Mouse (Mus musculus): ENCODE measurements at regions not wholly inside any gene's neighbourhood (a gene's known extent, or its start where the extent isn't known, plus 50 kb on each side); places are given as distances from the start of the nearest gene placed in this dataset.
"Not testable (repeated sequence)": the region's sequence is repeated elsewhere in the genome, so short reads cannot be mapped to it uniquely, and the experiment has no call there.

DNA sequence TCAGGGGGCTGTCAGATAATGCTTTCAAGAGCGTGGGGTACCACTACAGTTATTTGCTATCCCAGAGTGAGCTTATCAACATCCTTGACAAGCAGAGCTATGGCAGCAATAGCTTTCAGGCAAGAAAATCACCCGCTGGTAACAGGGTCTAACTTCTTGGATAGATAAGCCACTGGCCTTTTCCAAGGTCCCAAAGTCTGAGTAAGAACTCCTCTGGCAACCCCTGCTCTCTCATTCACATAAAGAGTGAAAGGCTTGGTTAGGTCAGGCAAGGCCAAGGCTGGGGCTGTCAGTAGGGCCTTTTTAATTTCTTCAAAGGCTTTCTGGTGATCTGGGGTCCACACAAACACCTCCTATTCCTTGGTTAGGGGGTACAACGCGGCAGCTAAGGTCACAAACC is 119.2 kb upstream of the Wdfy3 start:
- H3K9ac ChIP-seq (ENCODE audit: low read length); H3K4me3 ChIP-seq (ENCODE audit: control insufficient read depth in 1 of 2, insufficient read depth in 1 of 2, low read depth in 1 of 2, low read length in 2 of 2); H3K4me2 ChIP-seq (ENCODE audit: low read length); H3K4me1 ChIP-seq (ENCODE audit: control insufficient read depth in 2 of 2, insufficient read depth in 2 of 2, low read length in 2 of 2); H3K36me3 ChIP-seq (ENCODE audit: control insufficient read depth, insufficient read depth, low read length); H3K27me3 ChIP-seq (ENCODE audit: control insufficient read depth, insufficient read depth, low read length); H3K9me3 ChIP-seq (ENCODE audit: control insufficient read depth, low read length); H3K27ac ChIP-seq (replicated peaks in 1 of 2; ENCODE audit: control insufficient read depth in 1 of 2, insufficient read depth in 1 of 2, low read depth in 2 of 2, low read length in 2 of 2); ATAC-seq (ENCODE audit: insufficient number of reproducible peaks, insufficient read depth, low FRiP score, low read depth): not testable (repeated sequence)
- 61% methylated on average over 4 of the region's 4 CpGs for WGBS

GRCm38 (mm10) chr5:102206456-102206855 is 136.7 kb upstream of the Wdfy3 start:
- H3K9me3 ChIP-seq (ENCODE audit: control insufficient read depth, low read length): no peaks in the 10 kb centered on the region
- 0 out of 4 replicates have a peak overlapping the region, but pooled peaks of 1 of the 2 experiments have one; percentile 10 for H3K4me3 ChIP-seq (ENCODE audit: control insufficient read depth in 1 of 2, insufficient read depth in 1 of 2, low read depth in 1 of 2, low read length in 2 of 2)
- no peak overlapping the region for H3K27ac ChIP-seq (replicated peaks in 1 of 2; ENCODE audit: control insufficient read depth in 1 of 2, insufficient read depth in 1 of 2, low read depth in 2 of 2, low read length in 2 of 2)
- H3K4me2 ChIP-seq (ENCODE audit: low read length): peak overlapping the region; percentile 53
- 49% methylated on average over 4 of the region's 4 CpGs for WGBS
- no peaks in the 10 kb centered on the region; a peak in 1 of 4 replicates for H3K4me1 ChIP-seq (ENCODE audit: control insufficient read depth in 2 of 2, insufficient read depth in 2 of 2, low read length in 2 of 2)
- peaks cover 4% of the 10 kb centered on the region; the same call in 1 of the 2 replicates for H3K27me3 ChIP-seq (ENCODE audit: control insufficient read depth, insufficient read depth, low read length)
- H3K9ac ChIP-seq (ENCODE audit: low read length): no peak overlapping the region
- ATAC-seq (ENCODE audit: insufficient number of reproducible peaks, insufficient read depth, low FRiP score, low read depth): no peak
- no peaks in the 10 kb centered on the region for H3K36me3 ChIP-seq (ENCODE audit: control insufficient read depth, insufficient read depth, low read length)

DNA sequence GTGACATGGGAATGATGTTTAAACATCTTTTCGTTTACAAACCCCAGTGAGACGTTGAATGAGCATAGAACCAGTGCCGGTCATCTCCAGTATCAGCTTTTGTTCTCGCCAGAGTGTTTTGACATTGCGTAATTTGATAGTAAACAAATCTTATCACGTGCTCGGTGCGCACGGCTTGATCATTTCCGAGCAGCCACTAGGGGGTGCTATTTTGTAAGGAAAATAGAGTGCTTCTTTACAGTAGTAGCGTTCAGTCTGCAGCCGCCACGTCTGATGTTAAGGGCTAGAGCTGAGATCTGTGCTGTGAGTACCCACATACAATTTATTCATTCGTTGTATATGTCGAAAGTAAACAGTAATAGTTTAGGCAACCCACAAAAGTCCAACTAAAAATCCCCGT is 137.2 kb upstream of the Wdfy3 start:
- Histone ChIP-seq H3K4me2 (ENCODE audit: low read length) (peak overlapping the region; percentile 53), H3K9me3 (ENCODE audit: control insufficient read depth, low read length) (no peaks in the 10 kb centered on the region), H3K9ac (ENCODE audit: low read length) (no peak overlapping the region), H3K27ac (replicated peaks in 1 of 2; ENCODE audit: control insufficient read depth in 1 of 2, insufficient read depth in 1 of 2, low read depth in 2 of 2, low read length in 2 of 2) (no peak overlapping the region), H3K27me3 (ENCODE audit: control insufficient read depth, insufficient read depth, low read length) (peaks cover 4% of the 10 kb centered on the region; the same call in 1 of the 2 replicates), H3K4me1 (ENCODE audit: control insufficient read depth in 2 of 2, insufficient read depth in 2 of 2, low read length in 2 of 2) (no peaks in the 10 kb centered on the region; a peak in 1 of 4 replicates), H3K4me3 (ENCODE audit: control insufficient read depth in 1 of 2, insufficient read depth in 1 of 2, low read depth in 1 of 2, low read length in 2 of 2) (peak overlapping the region in 1 of 2 experiments; percentile 10; a peak in 3 of 4 replicates), H3K36me3 (ENCODE audit: control insufficient read depth, insufficient read depth, low read length) (no peaks in the 10 kb centered on the region)
- ATAC-seq (ENCODE audit: insufficient number of reproducible peaks, insufficient read depth, low FRiP score, low read depth): no peak; the same call in 1 of the 2 replicates
- 3% methylated on average over 16 of the region's 16 CpGs for WGBS

GRCm38 (mm10) chr5:102213145-102213544 is 143.4 kb upstream of the Wdfy3 start:
- H3K27ac ChIP-seq (replicated peaks in 1 of 2; ENCODE audit: control insufficient read depth in 1 of 2, insufficient read depth in 1 of 2, low read depth in 2 of 2, low read length in 2 of 2): no peak overlapping the region
- H3K4me1 ChIP-seq (ENCODE audit: control insufficient read depth in 2 of 2, insufficient read depth in 2 of 2, low read length in 2 of 2): no peaks in the 10 kb centered on the region
- H3K36me3 ChIP-seq (ENCODE audit: control insufficient read depth, insufficient read depth, low read length): no peaks in the 10 kb centered on the region
- H3K4me3 ChIP-seq (ENCODE audit: control insufficient read depth in 1 of 2, insufficient read depth in 1 of 2, low read depth in 1 of 2, low read length in 2 of 2): no peak overlapping the region
- 61% methylated on average over 6 of the region's 6 CpGs for WGBS
- no peak overlapping the region for H3K9ac ChIP-seq (ENCODE audit: low read length)
- H3K4me2 ChIP-seq (ENCODE audit: low read length): no peak overlapping the region
- ATAC-seq (ENCODE audit: insufficient number of reproducible peaks, insufficient read depth, low FRiP score, low read depth): no peak
- H3K9me3 ChIP-seq (ENCODE audit: control insufficient read depth, low read length): no peaks in the 10 kb centered on the region
- no peaks in the 10 kb centered on the region for H3K27me3 ChIP-seq (ENCODE audit: control insufficient read depth, insufficient read depth, low read length)

GRCm38 (mm10) chr5:102227131-102227530 is 157.4 kb upstream of the Wdfy3 start:
- Histone ChIP-seq H3K9ac (ENCODE audit: low read length) (no peak overlapping the region), H3K4me1 (ENCODE audit: control insufficient read depth in 2 of 2, insufficient read depth in 2 of 2, low read length in 2 of 2) (no peaks in the 10 kb centered on the region), H3K27me3 (ENCODE audit: control insufficient read depth, insufficient read depth, low read length) (no peaks in the 10 kb centered on the region), H3K4me2 (ENCODE audit: low read length) (no peak overlapping the region), H3K27ac (replicated peaks in 1 of 2; ENCODE audit: control insufficient read depth in 1 of 2, insufficient read depth in 1 of 2, low read depth in 2 of 2, low read length in 2 of 2) (no peak overlapping the region), H3K4me3 (ENCODE audit: control insufficient read depth in 1 of 2, insufficient read depth in 1 of 2, low read depth in 1 of 2, low read length in 2 of 2) (no peak overlapping the region), H3K9me3 (ENCODE audit: control insufficient read depth, low read length) (no peaks in the 10 kb centered on the region), H3K36me3 (ENCODE audit: control insufficient read depth, insufficient read depth, low read length) (no peaks in the 10 kb centered on the region)
- WGBS: 41% methylated on average over 6 of the region's 6 CpGs
- no peak for ATAC-seq (ENCODE audit: insufficient number of reproducible peaks, insufficient read depth, low FRiP score, low read depth)

DNA sequence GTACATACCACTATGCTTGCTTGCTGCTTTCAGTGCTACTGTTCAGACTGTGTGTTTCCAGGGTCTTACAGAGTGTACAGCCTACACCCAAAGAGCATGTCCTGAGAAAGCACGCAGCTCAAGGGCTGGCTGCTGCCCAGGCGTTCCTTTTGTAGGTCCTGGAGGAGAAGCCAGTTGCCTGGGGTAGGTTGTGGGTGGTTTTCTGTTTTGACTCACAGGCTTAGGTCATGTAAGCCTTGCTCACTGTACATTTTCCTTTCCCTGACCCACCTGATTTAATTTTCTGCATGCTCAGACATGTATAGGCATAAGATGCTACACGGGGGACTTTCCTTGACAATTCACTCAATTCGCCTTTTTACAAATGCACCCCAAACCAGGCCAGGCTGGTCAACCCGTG is 172.9 kb upstream of the Wdfy3 start:
- WGBS: 81% methylated on average over 5 of the region's 5 CpGs
- no peak overlapping the region for H3K4me3 ChIP-seq (ENCODE audit: control insufficient read depth in 1 of 2, insufficient read depth in 1 of 2, low read depth in 1 of 2, low read length in 2 of 2)
- no peaks in the 10 kb centered on the region for H3K36me3 ChIP-seq (ENCODE audit: control insufficient read depth, insufficient read depth, low read length)
- no peak overlapping the region for H3K27ac ChIP-seq (replicated peaks in 1 of 2; ENCODE audit: control insufficient read depth in 1 of 2, insufficient read depth in 1 of 2, low read depth in 2 of 2, low read length in 2 of 2)
- no peak overlapping the region for H3K4me2 ChIP-seq (ENCODE audit: low read length)
- no peaks in the 10 kb centered on the region for H3K27me3 ChIP-seq (ENCODE audit: control insufficient read depth, insufficient read depth, low read length)
- no peak for ATAC-seq (ENCODE audit: insufficient number of reproducible peaks, insufficient read depth, low FRiP score, low read depth)
- no peaks in the 10 kb centered on the region for H3K9me3 ChIP-seq (ENCODE audit: control insufficient read depth, low read length)
- no peak overlapping the region for H3K9ac ChIP-seq (ENCODE audit: low read length)
- no peaks in the 10 kb centered on the region for H3K4me1 ChIP-seq (ENCODE audit: control insufficient read depth in 2 of 2, insufficient read depth in 2 of 2, low read length in 2 of 2)

- no peak for ATAC-seq (ENCODE audit: insufficient number of reproducible peaks, insufficient read depth, low FRiP score, low read depth)
- Histone ChIP-seq H3K27me3 (ENCODE audit: control insufficient read depth, insufficient read depth, low read length) (no peaks in the 10 kb centered on the region), H3K27ac (replicated peaks in 1 of 2; ENCODE audit: control insufficient read depth in 1 of 2, insufficient read depth in 1 of 2, low read depth in 2 of 2, low read length in 2 of 2) (no peak overlapping the region), H3K4me1 (ENCODE audit: control insufficient read depth in 2 of 2, insufficient read depth in 2 of 2, low read length in 2 of 2) (no peaks in the 10 kb centered on the region), H3K9me3 (ENCODE audit: control insufficient read depth, low read length) (no peaks in the 10 kb centered on the region), H3K4me3 (ENCODE audit: control insufficient read depth in 1 of 2, insufficient read depth in 1 of 2, low read depth in 1 of 2, low read length in 2 of 2) (no peak overlapping the region), H3K36me3 (ENCODE audit: control insufficient read depth, insufficient read depth, low read length) (no peaks in the 10 kb centered on the region), H3K4me2 (ENCODE audit: low read length) (no peak overlapping the region), H3K9ac (ENCODE audit: low read length) (no peak overlapping the region)
- 78% methylated on average over 6 of the region's 6 CpGs for WGBS
These were observed 175.0 kb upstream of the Wdfy3 start for GRCm38 (mm10) chr5:102244706-102245105.

DNA sequence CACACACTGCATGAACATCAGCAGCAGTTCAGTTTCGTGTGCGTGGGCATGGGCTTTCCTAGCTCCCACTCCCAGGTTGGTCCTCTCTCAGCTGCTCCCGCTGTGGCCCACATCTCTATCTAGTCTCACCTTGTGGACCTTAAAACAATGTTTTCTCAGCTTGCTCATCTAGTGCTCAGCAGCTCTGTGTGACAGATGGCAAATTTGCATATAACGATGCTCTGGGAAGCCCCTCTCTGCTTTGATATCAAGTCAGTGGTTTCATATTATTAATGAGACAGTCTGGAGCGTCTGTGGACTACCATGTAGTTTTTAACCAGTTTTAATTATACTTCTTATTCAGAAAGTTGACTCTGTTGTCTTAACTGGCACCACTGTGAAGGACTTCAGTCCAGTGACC is 179.0 kb upstream of the Wdfy3 start:
- Histone ChIP-seq H3K4me3 (ENCODE audit: control insufficient read depth in 1 of 2, insufficient read depth in 1 of 2, low read depth in 1 of 2, low read length in 2 of 2) (no peak overlapping the region), H3K4me2 (ENCODE audit: low read length) (no peak overlapping the region), H3K9ac (ENCODE audit: low read length) (no peak overlapping the region), H3K4me1 (ENCODE audit: control insufficient read depth in 2 of 2, insufficient read depth in 2 of 2, low read length in 2 of 2) (no peaks in the 10 kb centered on the region), H3K36me3 (ENCODE audit: control insufficient read depth, insufficient read depth, low read length) (no peaks in the 10 kb centered on the region), H3K27me3 (ENCODE audit: control insufficient read depth, insufficient read depth, low read length) (no peaks in the 10 kb centered on the region), H3K9me3 (ENCODE audit: control insufficient read depth, low read length) (no peaks in the 10 kb centered on the region), H3K27ac (replicated peaks in 1 of 2; ENCODE audit: control insufficient read depth in 1 of 2, insufficient read depth in 1 of 2, low read depth in 2 of 2, low read length in 2 of 2) (no peak overlapping the region)
- 89% methylated on average over 5 of the region's 5 CpGs for WGBS
- no peak for ATAC-seq (ENCODE audit: insufficient number of reproducible peaks, insufficient read depth, low FRiP score, low read depth)
